Mouse (Mus musculus) liver, embryonic 13.5 days (tissue): ENCODE data around the gene Ago1. TPM values are rescaled to one million over a fixed set of nuclear protein-coding genes. Genes with fewer than 3 reads are reported as not detected.

Experiments
- ATAC-seq: fragments of 200-750 bp; cut with Nextera tagmentation; 2 replicates; pipeline ENCODE4 v1.8.0; 2017; ENCODE audit warnings: low read depth, mild to moderate bottlenecking, moderate number of reproducible peaks, moderate library complexity
- DNase-seq: peaks from one replicate; pipeline ENCODE4 v3.0.0; 2022
- H3K27ac ChIP-seq: fragments of 300-500 bp; sonication (generic); 2 replicates; pipeline ENCODE4 v1.5.1; 2015; ENCODE audit warnings: moderate library complexity, mild to moderate bottlenecking, inconsistent platforms
- H3K27me3 ChIP-seq: fragments of 300-500 bp; sonication (generic); 2 replicates; pipeline ENCODE4 v1.6.1; 2015; ENCODE audit warnings: mild to moderate bottlenecking, inconsistent platforms
- H3K36me3 ChIP-seq: fragments of 300-500 bp; sonication (generic); 2 replicates; pipeline ENCODE4 v1.6.1; 2015; ENCODE audit warnings: mild to moderate bottlenecking, inconsistent platforms
- H3K4me1 ChIP-seq: fragments of 300-500 bp; sonication (generic); replicated peaks from 2 replicates; pipeline ENCODE4 v1.6.1; 2015; ENCODE audit warnings: inconsistent platforms
- H3K4me2 ChIP-seq: fragments of 300-500 bp; sonication (generic); 2 replicates; pipeline ENCODE4 v1.6.1; 2015; ENCODE audit warnings: inconsistent platforms, mild to moderate bottlenecking, moderate library complexity
- H3K4me3 ChIP-seq: fragments of 300-500 bp; sonication (generic); replicated peaks from 2 replicates; pipeline ENCODE4 v1.5.1; 2015; ENCODE audit warnings: mild to moderate bottlenecking, inconsistent platforms
- H3K9ac ChIP-seq: fragments of 300-500 bp; sonication (generic); 2 replicates; pipeline ENCODE4 v1.6.1; 2015; ENCODE audit warnings: mild to moderate bottlenecking, inconsistent platforms
- H3K9me3 ChIP-seq: fragments of 300-500 bp; sonication (generic); replicated peaks from 2 replicates; pipeline ENCODE4 v1.6.1; 2016; ENCODE audit warnings: inconsistent platforms
- WGBS: fragments of 180-500 bp; shearing (Covaris S2); methylation state at CpG from one replicate; pipeline ENCODE4 v1.1.7; 2015; ENCODE audit not compliant: insufficient replicate concordance; 5-methylcytosine and 5-hydroxymethylcytosine counted together
- polyA plus RNA-seq: library from polyadenylated mRNA; unstranded; fragments of >200 nt; fragmentation: Nextera tagmentation; extraction: Ambion mirVana; gene quantifications from 2 replicates; pipeline ENCODE4 v1.2.1, GENCODE M21; 2015

The Ago1 gene
- polyA plus RNA-seq, 1 experiment from 2014 or later: 1.4 TPM

DNA sequence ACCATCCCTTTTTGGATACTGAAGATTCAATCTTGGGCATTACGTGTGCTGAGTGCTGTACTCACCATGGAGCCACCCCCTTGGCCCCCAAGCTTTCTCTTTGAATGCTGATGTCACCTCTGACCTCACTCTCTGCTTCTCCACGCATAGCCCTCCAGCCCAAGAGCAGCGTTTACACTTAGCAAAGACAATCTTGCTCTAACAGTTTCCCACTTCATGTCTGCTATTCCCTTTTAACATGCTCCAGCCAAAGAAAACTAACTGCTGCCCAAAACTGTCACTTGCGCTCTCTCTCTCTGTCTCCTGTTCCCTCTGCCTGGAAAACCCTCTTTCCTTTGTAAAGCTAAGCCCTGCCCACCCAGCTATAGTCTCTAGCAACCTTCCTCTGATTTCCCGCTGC, 27.1 kb upstream of the Ago1 start:
- DNase-seq (no peak), ATAC-seq (no peak)
- H3K9ac ChIP-seq: no peak overlapping the region
- H3K27ac ChIP-seq: no peak overlapping the region
- H3K9me3 ChIP-seq: no peaks in the 10 kb centered on the region
- H3K4me3 ChIP-seq: no peak overlapping the region
- H3K4me2 ChIP-seq: no peak overlapping the region
- H3K27me3 ChIP-seq: no peaks in the 10 kb centered on the region
- H3K4me1 ChIP-seq: no peaks in the 10 kb centered on the region
- no peaks in the 10 kb centered on the region for H3K36me3 ChIP-seq
- WGBS: 58% methylated on average over 5 of the region's 5 CpGs

DNA sequence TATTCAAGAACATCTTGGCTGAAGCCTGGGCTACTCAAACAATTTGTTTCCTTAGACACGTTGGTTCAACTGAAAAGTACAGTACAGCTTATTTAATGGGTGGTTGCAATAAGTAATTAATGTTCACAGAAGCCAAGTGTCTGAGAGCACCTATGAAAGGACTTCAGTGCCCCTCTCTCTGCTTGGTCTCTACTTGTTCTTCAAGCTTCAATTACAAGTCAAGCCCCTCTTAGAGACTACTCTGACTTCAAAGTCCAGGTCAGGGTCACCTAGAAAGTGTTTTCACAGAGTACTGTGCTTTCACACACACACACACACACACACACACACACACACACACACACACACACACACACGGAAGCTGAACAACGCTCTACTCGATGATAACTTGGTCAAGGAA, 25.0 kb upstream of the Ago1 start:
- 72% methylated on average over 4 of the region's 4 CpGs for WGBS
- H3K4me2 ChIP-seq: no peak overlapping the region
- DNase-seq: no peak
- no peak overlapping the region for H3K27ac ChIP-seq
- no peaks in the 10 kb centered on the region for H3K4me1 ChIP-seq
- H3K9me3 ChIP-seq: no peaks in the 10 kb centered on the region
- no peaks in the 10 kb centered on the region for H3K27me3 ChIP-seq
- H3K9ac ChIP-seq: no peak overlapping the region
- H3K4me3 ChIP-seq: no peak overlapping the region
- H3K36me3 ChIP-seq: no peaks in the 10 kb centered on the region
- ATAC-seq: no peak

DNA sequence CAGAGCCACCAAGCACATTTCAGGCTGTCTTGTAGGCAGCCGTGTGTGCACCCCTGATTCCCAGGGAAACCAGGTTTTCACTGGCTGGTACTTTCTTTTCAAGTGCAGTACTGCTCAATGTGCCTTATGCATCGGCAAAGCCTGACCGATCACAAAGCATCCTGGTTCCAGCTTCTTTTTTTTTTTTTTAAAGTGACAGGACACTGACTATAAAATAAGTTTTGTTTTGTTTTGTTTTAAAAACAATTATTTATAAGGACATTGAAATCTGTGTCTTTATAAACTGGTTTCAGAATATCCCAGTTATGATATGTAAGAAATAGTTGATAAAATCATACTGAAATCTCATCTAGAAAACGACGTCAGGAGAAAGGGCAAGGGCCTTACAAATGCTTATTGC, 23.6 kb upstream of the Ago1 start:
- Histone ChIP-seq H3K4me3 (no peak overlapping the region), H3K9me3 (no peaks in the 10 kb centered on the region), H3K4me1 (no peaks in the 10 kb centered on the region), H3K36me3 (no peaks in the 10 kb centered on the region), H3K4me2 (no peak overlapping the region), H3K27ac (no peak overlapping the region), H3K27me3 (no peaks in the 10 kb centered on the region), H3K9ac (no peak overlapping the region)
- DNase-seq: no peak
- ATAC-seq: no peak
- 54% methylated on average over 5 of the region's 5 CpGs for WGBS

DNA sequence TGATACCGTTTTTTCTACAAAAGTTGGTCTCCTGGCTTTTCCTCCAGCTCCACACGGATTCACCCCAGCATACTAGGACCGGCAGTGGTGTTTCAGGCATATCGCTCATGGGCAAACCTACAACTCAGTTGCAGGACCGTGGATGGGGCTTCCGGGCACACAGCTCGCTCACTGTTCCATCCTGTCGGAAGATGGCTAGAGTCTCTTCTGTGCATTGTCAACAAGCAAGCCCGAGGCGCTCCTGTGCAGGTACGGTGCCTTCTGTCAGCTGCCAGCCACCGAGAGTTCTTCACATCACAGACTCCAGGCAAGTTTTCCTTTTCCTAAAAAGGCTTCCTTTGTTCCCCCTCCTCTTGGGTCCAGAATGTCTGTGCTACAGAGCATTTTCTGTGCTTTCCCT, 22.3 kb upstream of the Ago1 start:
- ATAC-seq (no peak), DNase-seq (no peak)
- Histone ChIP-seq H3K36me3 (no peaks in the 10 kb centered on the region), H3K27me3 (no peaks in the 10 kb centered on the region), H3K4me1 (no peaks in the 10 kb centered on the region), H3K9ac (no peak overlapping the region), H3K4me3 (no peak overlapping the region), H3K9me3 (no peaks in the 10 kb centered on the region), H3K27ac (no peak overlapping the region), H3K4me2 (no peak overlapping the region)
- WGBS: 71% methylated on average over 12 of the region's 12 CpGs

DNA sequence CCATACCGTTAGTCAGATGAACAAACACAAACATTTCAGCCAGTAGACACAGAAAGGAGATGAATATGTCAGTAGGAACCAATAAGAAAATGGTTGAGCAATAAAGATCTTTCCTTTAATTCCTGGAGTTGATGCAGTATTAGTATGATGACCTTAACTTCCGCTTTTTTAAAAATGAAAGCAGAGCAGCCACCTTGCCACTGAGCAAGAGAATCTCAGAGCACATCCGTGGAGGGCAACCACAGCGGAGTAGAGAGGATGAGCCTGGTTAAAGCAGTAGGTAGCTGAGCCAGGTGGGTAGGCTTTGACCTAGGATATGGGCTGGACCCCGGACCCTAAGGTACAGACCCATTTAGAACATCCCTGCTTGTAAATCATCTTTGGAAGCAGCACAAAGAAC, 21.4 kb upstream of the Ago1 start:
- no peak overlapping the region for H3K4me3 ChIP-seq
- ATAC-seq (no peak), DNase-seq (no peak)
- H3K4me2 ChIP-seq: no peak overlapping the region
- H3K27ac ChIP-seq: no peak overlapping the region
- no peaks in the 10 kb centered on the region for H3K9me3 ChIP-seq
- H3K9ac ChIP-seq: no peak overlapping the region
- H3K27me3 ChIP-seq: no peaks in the 10 kb centered on the region
- no peaks in the 10 kb centered on the region for H3K4me1 ChIP-seq
- H3K36me3 ChIP-seq: no peaks in the 10 kb centered on the region
- 54% methylated on average over 5 of the region's 5 CpGs for WGBS

DNA sequence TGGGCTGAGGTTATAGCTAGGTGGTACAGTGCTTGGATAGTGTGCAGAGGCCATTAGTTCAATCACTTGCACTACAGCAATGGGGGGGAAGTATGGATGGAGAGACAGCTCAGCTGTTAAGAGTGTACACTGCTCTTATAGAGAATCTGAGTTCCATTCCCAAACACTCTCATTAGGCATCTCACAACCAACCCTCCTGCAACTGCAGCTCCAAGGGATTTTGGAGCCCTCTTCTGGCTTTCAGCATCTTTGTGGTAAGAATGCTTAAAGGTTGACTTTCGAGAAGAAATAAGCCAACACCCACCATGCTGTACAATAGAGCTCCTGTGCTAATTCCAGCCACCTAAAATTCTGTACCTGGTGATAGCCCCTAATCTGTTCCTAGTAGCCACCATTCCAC, 17.8 kb upstream of the Ago1 start:
- no peak overlapping the region for H3K4me2 ChIP-seq
- no peaks in the 10 kb centered on the region for H3K4me1 ChIP-seq
- no peaks in the 10 kb centered on the region for H3K36me3 ChIP-seq
- no peak overlapping the region for H3K27ac ChIP-seq
- no peaks in the 10 kb centered on the region; the same call in 1 of the 2 replicates for H3K27me3 ChIP-seq
- DNase-seq: no peak
- 40% methylated on average over 1 of the region's 1 CpGs for WGBS
- no peaks in the 10 kb centered on the region for H3K9me3 ChIP-seq
- no peak overlapping the region for H3K9ac ChIP-seq
- H3K4me3 ChIP-seq: no peak overlapping the region
- ATAC-seq: no peak

DNA sequence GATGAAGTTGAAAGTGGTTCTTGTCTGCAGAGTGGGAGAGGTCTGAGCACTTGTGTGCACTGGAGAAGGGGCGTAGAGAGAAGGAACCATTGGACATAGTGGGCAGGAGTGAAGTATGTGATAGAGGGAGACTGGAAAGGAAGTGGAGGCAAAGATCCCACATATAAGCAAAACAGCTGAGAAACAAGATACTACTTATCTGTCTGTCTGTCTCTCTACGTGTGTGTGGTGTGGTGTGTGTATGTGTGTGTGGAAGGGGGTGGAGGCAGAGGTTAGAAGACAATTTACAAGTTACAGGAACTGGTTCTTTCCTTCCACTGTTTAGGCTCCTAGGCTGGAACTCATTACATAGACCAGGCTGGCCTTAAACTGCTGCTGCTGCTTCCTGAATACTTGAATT, 16.7 kb upstream of the Ago1 start:
- no peak for DNase-seq
- H3K27ac ChIP-seq: no peak overlapping the region

DNA sequence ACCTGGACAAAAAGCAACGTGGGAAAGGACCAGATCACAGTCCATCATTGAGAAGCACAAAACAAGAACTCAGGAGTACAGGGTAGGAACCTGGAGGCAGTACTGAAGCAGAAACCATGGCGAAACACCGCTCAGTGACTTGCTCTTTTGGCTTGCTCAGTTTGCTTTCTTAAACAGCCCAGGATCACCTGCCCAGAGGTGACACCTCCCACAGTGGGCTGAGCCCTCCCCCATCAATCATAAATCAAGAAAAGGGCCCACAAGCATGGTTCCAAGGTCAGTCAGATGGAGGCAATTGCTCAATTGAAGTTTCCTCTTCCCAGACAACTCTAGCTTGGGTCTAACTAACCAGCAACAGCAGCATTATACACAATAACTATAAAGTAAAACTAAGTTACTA, 15.5 kb upstream of the Ago1 start:
- DNase-seq (no peak), ATAC-seq (no peak)
- Histone ChIP-seq H3K27me3 (no peaks in the 10 kb centered on the region; the same call in 1 of the 2 replicates), H3K36me3 (no peaks in the 10 kb centered on the region), H3K27ac (no peak overlapping the region), H3K9me3 (no peaks in the 10 kb centered on the region), H3K4me3 (no peak overlapping the region), H3K4me1 (no peaks in the 10 kb centered on the region), H3K9ac (no peak overlapping the region), H3K4me2 (no peak overlapping the region)
- 70% methylated on average over 3 of the region's 3 CpGs for WGBS

More for the DNA sequence above, 16.7 kb upstream of the Ago1 start:
- Histone ChIP-seq H3K4me2 (no peak overlapping the region), H3K4me1 (no peaks in the 10 kb centered on the region), H3K36me3 (no peaks in the 10 kb centered on the region), H3K9me3 (no peaks in the 10 kb centered on the region), H3K4me3 (no peak overlapping the region), H3K27me3 (no peaks in the 10 kb centered on the region; the same call in 1 of the 2 replicates), H3K9ac (no peak overlapping the region)
- ATAC-seq: no peak
- WGBS: 32% methylated on average over 2 of the region's 2 CpGs

DNA sequence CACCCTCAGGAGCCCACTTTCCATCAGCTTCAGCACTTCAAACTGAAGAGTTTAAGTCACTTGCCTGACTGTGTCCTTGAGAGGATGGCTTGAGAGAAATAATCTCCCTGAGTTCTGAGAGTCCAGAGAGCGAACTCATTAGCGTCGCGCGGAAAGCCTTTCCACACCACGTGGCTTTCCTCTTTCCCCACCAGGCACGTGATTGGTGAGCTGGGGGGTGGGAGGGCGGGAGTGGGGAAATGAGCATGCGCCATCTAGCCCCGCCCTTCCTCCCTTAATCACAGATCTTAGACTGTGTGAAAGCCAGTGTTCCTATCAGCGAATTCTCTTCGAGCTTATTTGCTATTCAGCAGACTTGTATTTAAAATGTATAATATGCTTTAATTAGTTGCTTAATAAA, 14.6 kb upstream of the Ago1 start:
- WGBS: 64% methylated on average over 12 of the region's 12 CpGs

DNA sequence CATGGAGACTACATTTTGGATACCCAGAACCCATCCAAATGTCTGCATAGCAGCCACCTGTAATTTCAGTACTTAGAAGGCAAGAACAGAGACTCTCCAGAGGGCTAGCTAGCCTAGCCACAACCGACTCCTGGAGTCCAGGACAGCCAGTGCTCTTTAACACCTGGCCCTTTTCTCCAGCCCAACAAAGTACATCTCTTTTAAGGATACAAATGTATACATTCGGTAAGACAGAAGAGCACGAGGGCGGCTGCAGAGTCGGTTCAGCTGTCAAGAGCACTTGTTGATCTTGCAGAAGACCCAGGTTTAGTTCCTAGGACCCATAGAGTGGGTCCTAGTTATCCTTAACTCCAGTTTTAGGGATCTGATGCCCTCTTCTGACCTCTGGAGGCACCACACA, 13.1 kb upstream of the Ago1 start:
- no peak overlapping the region for H3K27ac ChIP-seq
- no peaks in the 10 kb centered on the region for H3K4me1 ChIP-seq
- ATAC-seq: no peak
- H3K4me2 ChIP-seq: no peak overlapping the region
- no peaks in the 10 kb centered on the region; the same call in 1 of the 2 replicates for H3K27me3 ChIP-seq
- no peak for DNase-seq
- no peaks in the 10 kb centered on the region for H3K36me3 ChIP-seq
- no peak overlapping the region for H3K9ac ChIP-seq
- no peak overlapping the region for H3K4me3 ChIP-seq
- no peaks in the 10 kb centered on the region for H3K9me3 ChIP-seq
- 73% methylated on average over 5 of the region's 5 CpGs for WGBS

More for the DNA sequence above, 14.6 kb upstream of the Ago1 start:
- no peak overlapping the region for H3K27ac ChIP-seq
- no peak overlapping the region for H3K9ac ChIP-seq
- H3K4me2 ChIP-seq: no peak overlapping the region
- no peak overlapping the region for H3K4me3 ChIP-seq
- no peaks in the 10 kb centered on the region for H3K4me1 ChIP-seq
- H3K27me3 ChIP-seq: no peaks in the 10 kb centered on the region; the same call in 1 of the 2 replicates
- ATAC-seq (no peak), DNase-seq (no peak)
- H3K36me3 ChIP-seq: no peaks in the 10 kb centered on the region
- no peaks in the 10 kb centered on the region for H3K9me3 ChIP-seq

DNA sequence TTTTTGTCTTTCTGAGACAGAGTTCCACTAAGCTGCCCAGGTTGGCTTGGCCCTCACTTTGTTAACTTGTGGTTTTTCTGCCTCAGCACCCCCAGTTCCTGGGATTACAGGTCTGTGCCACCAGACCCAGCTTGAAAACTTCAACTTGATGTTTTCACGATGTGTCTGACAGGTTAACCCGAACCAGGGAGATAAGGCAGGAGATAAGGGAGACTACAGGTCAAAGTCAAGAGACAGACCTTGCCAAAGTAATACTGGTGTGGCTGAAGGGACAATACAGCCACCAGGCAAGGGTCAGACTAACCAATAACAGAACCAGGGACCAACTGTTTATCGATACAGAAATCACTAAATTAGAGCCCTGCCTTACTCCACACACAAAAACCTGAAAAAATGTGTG, 11.9 kb upstream of the Ago1 start:
- WGBS: 33% methylated on average over 3 of the region's 3 CpGs
- Histone ChIP-seq H3K9me3 (no peaks in the 10 kb centered on the region), H3K9ac (no peak overlapping the region), H3K36me3 (no peaks in the 10 kb centered on the region), H3K27ac (no peak overlapping the region), H3K4me1 (no peaks in the 10 kb centered on the region), H3K27me3 (no peaks in the 10 kb centered on the region; the same call in 1 of the 2 replicates), H3K4me2 (no peak overlapping the region), H3K4me3 (no peak overlapping the region)
- DNase-seq (no peak), ATAC-seq (no peak)

DNA sequence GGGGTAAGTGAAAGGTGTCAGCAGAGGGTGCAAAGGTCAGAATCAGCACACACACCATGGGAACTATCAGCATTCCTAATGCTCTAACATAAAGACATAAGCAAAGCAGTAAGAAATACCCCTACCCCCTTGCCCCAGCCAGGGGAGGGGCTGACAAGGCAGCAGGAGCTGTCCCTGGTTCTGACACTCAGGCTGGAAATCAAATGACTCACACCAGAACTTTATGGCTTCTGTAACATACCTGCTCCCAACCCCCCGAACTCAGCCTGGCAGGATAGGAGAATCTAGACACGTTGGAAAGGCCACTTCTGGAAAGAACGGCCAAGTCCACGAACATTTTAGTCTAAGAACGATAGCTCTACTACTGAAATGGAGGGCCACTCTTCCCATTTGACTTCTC, 4.6 kb upstream of the Ago1 start:
- H3K4me1 ChIP-seq: peaks cover 14% of the 10 kb centered on the region
- no peak overlapping the region for H3K9ac ChIP-seq
- no peak overlapping the region for H3K27ac ChIP-seq
- no peak overlapping the region for H3K4me2 ChIP-seq
- DNase-seq (no peak), ATAC-seq (no peak)
- no peaks in the 10 kb centered on the region for H3K27me3 ChIP-seq
- H3K9me3 ChIP-seq: no peaks in the 10 kb centered on the region
- H3K4me3 ChIP-seq: no peak overlapping the region
- H3K36me3 ChIP-seq: no peaks in the 10 kb centered on the region
- WGBS: 34% methylated on average over 5 of the region's 5 CpGs
